Mouse (Mus musculus) neural tube, embryonic 11.5 days (tissue): Measurements from ENCODE around the gene Uqcrfs1. TPM values are rescaled to one million over a fixed set of nuclear protein-coding genes. Genes with fewer than 3 reads are reported as not detected.
A peak's percentile ranks its signal among the peaks of the same experiment; 100 is the strongest.

Experiments used
- ATAC-seq: fragments of 200-750 bp; cut with Nextera tagmentation; 2 replicates; pipeline ENCODE4 v1.8.0; 2017; ENCODE audit warnings: moderate number of reproducible peaks, mild to moderate bottlenecking, moderate TSS enrichment, moderate library complexity; ENCODE audit not compliant: insufficient read depth, low FRiP score, low TSS enrichment
- DNase-seq: peaks from one replicate; pipeline ENCODE4 v3.0.0-alpha.2; 2015; ENCODE audit warnings: low spot score
- H3K27ac ChIP-seq: fragments of 300-500 bp; sonication (generic); 2 replicates; pipeline ENCODE4 v1.5.1; 2014; ENCODE audit warnings: low read depth, mild to moderate bottlenecking, low read length
- H3K27me3 ChIP-seq: fragments of 300-500 bp; sonication (generic); 2 replicates; pipeline ENCODE4 v1.6.1; 2014; ENCODE audit warnings: mild to moderate bottlenecking, low read length, mixed read lengths; ENCODE audit not compliant: control insufficient read depth, insufficient read depth
- H3K36me3 ChIP-seq: fragments of 300-500 bp; sonication (generic); 2 replicates; pipeline ENCODE4 v1.6.1; 2014; ENCODE audit warnings: mild to moderate bottlenecking, low read length, moderate library complexity, mixed read lengths; ENCODE audit not compliant: control insufficient read depth, insufficient read depth
- H3K4me1 ChIP-seq: fragments of 300-500 bp; sonication (generic); 2 replicates; pipeline ENCODE4 v1.6.1; 2014; ENCODE audit warnings: low read length, mixed read lengths; ENCODE audit not compliant: control insufficient read depth, insufficient read depth
- H3K4me2 ChIP-seq: fragments of 300-500 bp; sonication (generic); 2 replicates; pipeline ENCODE4 v1.6.1; 2014; ENCODE audit warnings: low read depth, mild to moderate bottlenecking, moderate library complexity
- H3K4me3 ChIP-seq: fragments of 300-500 bp; sonication (generic); 2 replicates; pipeline ENCODE4 v1.5.1; 2014; ENCODE audit warnings: low read depth, low read length
- H3K9ac ChIP-seq: fragments of 300-500 bp; sonication (generic); 2 replicates; pipeline ENCODE4 v1.6.1; 2014; ENCODE audit warnings: mild to moderate bottlenecking, low read length
- H3K9me3 ChIP-seq: fragments of 300-500 bp; sonication (generic); 2 replicates; pipeline ENCODE4 v1.6.1; 2016; ENCODE audit warnings: low read length; ENCODE audit not compliant: control insufficient read depth
- WGBS: fragments of 180-500 bp; shearing (Covaris S2); extraction: QIAGEN DNeasy Blood & Tissue Kit; methylation state at CpG from one replicate; pipeline ENCODE4 v1.1.7; 2014; 5-methylcytosine and 5-hydroxymethylcytosine counted together
- polyA plus RNA-seq: library from polyadenylated mRNA; unstranded; fragments of >200 nt; fragmentation: Nextera tagmentation; extraction: Ambion mirVana; gene quantifications from 2 replicates; pipeline ENCODE4 v1.2.1, GENCODE M21; 2014

Gene Uqcrfs1
- polyA plus RNA-seq, 1 experiment from 2014 or later, result 252 TPM

GRCm38 (mm10) chr13:30560603-30561002, 15.4 kb upstream of the Uqcrfs1 start:
- Histone ChIP-seq H3K4me2 (no peak overlapping the region), H3K27ac (no peak overlapping the region), H3K9me3 (no peaks in the 10 kb centered on the region), H3K4me1 (no peaks in the 10 kb centered on the region), H3K4me3 (no peak overlapping the region), H3K36me3 (no peaks in the 10 kb centered on the region), H3K27me3 (no peaks in the 10 kb centered on the region), H3K9ac (no peak overlapping the region)
- WGBS, result 100% methylated on average over 1 of the region's 1 CpGs
- DNase-seq, result no peak
- ATAC-seq, result no peak

GRCm38 (mm10) chr13:30560052-30560451, 14.9 kb upstream of the Uqcrfs1 start:
- Histone ChIP-seq H3K27me3 (no peaks in the 10 kb centered on the region), H3K4me2 (no peak overlapping the region), H3K27ac (no peak overlapping the region), H3K36me3 (no peaks in the 10 kb centered on the region), H3K9me3 (no peaks in the 10 kb centered on the region), H3K4me1 (no peaks in the 10 kb centered on the region), H3K9ac (no peak overlapping the region), H3K4me3 (no peak overlapping the region)
- ATAC-seq (no peak), DNase-seq (no peak)
- WGBS, result 92% methylated on average over 5 of the region's 5 CpGs

GRCm38 (mm10) chr13:30557751-30558150, 12.6 kb upstream of the Uqcrfs1 start:
- ATAC-seq (no peak), DNase-seq (no peak)
- no peak overlapping the region for H3K27ac ChIP-seq
- no peaks in the 10 kb centered on the region for H3K4me1 ChIP-seq
- H3K9me3 ChIP-seq, result no peaks in the 10 kb centered on the region
- no peak overlapping the region for H3K4me2 ChIP-seq
- no peaks in the 10 kb centered on the region for H3K36me3 ChIP-seq
- no peak overlapping the region for H3K9ac ChIP-seq
- H3K4me3 ChIP-seq, result no peak overlapping the region
- 78% methylated on average over 2 of the region's 2 CpGs for WGBS
- no peaks in the 10 kb centered on the region for H3K27me3 ChIP-seq

GRCm38 (mm10) chr13:30553051-30553587, 8.0 kb upstream of the Uqcrfs1 start:
- H3K36me3 ChIP-seq, result no peaks in the 10 kb centered on the region
- H3K4me3 ChIP-seq, result no peak overlapping the region
- 48% methylated on average over 5 of the region's 5 CpGs for WGBS

GRCm38 (mm10) chr13:30549339-30549738, 4.2 kb upstream of the Uqcrfs1 start:
- Histone ChIP-seq H3K27ac (no peak overlapping the region), H3K9me3 (no peaks in the 10 kb centered on the region), H3K36me3 (no peaks in the 10 kb centered on the region), H3K4me1 (peaks cover under 1% of the 10 kb centered on the region), H3K4me2 (no peak overlapping the region), H3K4me3 (no peak overlapping the region), H3K9ac (no peak overlapping the region), H3K27me3 (no peaks in the 10 kb centered on the region)
- DNase-seq (no peak), ATAC-seq (no peak)
- 84% methylated on average over 5 of the region's 5 CpGs for WGBS

More at GRCm38 (mm10) chr13:30553051-30553587, 8.0 kb upstream of the Uqcrfs1 start:
- H3K9me3 ChIP-seq, result no peaks in the 10 kb centered on the region
- H3K27ac ChIP-seq, result no peak overlapping the region
- ATAC-seq (no peak), DNase-seq (no peak)
- no peak overlapping the region for H3K4me2 ChIP-seq
- H3K9ac ChIP-seq, result no peak overlapping the region
- no peaks in the 10 kb centered on the region for H3K4me1 ChIP-seq
- no peaks in the 10 kb centered on the region for H3K27me3 ChIP-seq

- DNase-seq (peak; percentile 77), ATAC-seq (0 out of 2 replicates have a peak, but pooled peaks have one; percentile 9)
- 23% methylated on average over 2 of the region's 2 CpGs for WGBS
- H3K36me3 ChIP-seq, result no peaks in the 10 kb centered on the region
- no peak overlapping the region for H3K4me3 ChIP-seq
- H3K27ac ChIP-seq, result no peak overlapping the region
- peaks cover 6% of the 10 kb centered on the region for H3K4me1 ChIP-seq
- no peak overlapping the region for H3K9ac ChIP-seq
- no peak overlapping the region for H3K4me2 ChIP-seq
- no peaks in the 10 kb centered on the region for H3K27me3 ChIP-seq
- H3K9me3 ChIP-seq, result no peaks in the 10 kb centered on the region
Observed at GRCm38 (mm10) chr13:30548835-30549234, 3.7 kb upstream of the Uqcrfs1 start.

- no peaks in the 10 kb centered on the region for H3K27me3 ChIP-seq
- H3K9me3 ChIP-seq, result no peaks in the 10 kb centered on the region
- WGBS, result 7% methylated on average over 5 of the region's 5 CpGs
- DNase-seq (peak; percentile 59), ATAC-seq (no peak)
- H3K36me3 ChIP-seq, result no peaks in the 10 kb centered on the region
- no peak overlapping the region for H3K27ac ChIP-seq
- no peak overlapping the region for H3K9ac ChIP-seq
- no peaks in the 10 kb centered on the region for H3K4me1 ChIP-seq
- no peak overlapping the region for H3K4me3 ChIP-seq
- no peak overlapping the region for H3K4me2 ChIP-seq
Observed at GRCm38 (mm10) chr13:30530761-30531160, 14.4 kb downstream of the Uqcrfs1 start.

GRCm38 (mm10) chr13:30524961-30525360, 20.2 kb downstream of the Uqcrfs1 start:
- Histone ChIP-seq H3K9ac (no peak overlapping the region), H3K27me3 (no peaks in the 10 kb centered on the region), H3K9me3 (no peaks in the 10 kb centered on the region), H3K4me3 (no peak overlapping the region), H3K4me2 (no peak overlapping the region), H3K36me3 (no peaks in the 10 kb centered on the region), H3K4me1 (no peaks in the 10 kb centered on the region), H3K27ac (no peak overlapping the region)
- DNase-seq (no peak), ATAC-seq (no peak)
- 90% methylated on average over 8 of the region's 8 CpGs for WGBS

GRCm38 (mm10) chr13:30523971-30524370, 21.2 kb downstream of the Uqcrfs1 start:
- WGBS, result 90% methylated on average over 9 of the region's 9 CpGs
- ATAC-seq, result no peak

More at GRCm38 (mm10) chr13:30523971-30524370, 21.2 kb downstream of the Uqcrfs1 start:
- Histone ChIP-seq H3K4me1 (no peaks in the 10 kb centered on the region), H3K27ac (no peak overlapping the region), H3K36me3 (no peaks in the 10 kb centered on the region), H3K4me2 (no peak overlapping the region), H3K27me3 (no peaks in the 10 kb centered on the region), H3K4me3 (no peak overlapping the region), H3K9ac (no peak overlapping the region), H3K9me3 (no peaks in the 10 kb centered on the region)
- DNase-seq, result no peak
